Mouse (Mus musculus): ENCODE measurements at regions not wholly inside any gene's neighbourhood (a gene's known extent, or its start where the extent isn't known, plus 50 kb on each side); places are given as distances from the start of the nearest gene placed in this dataset.
A peak's percentile ranks its signal among the peaks of the same experiment; 100 is the strongest.
"Not testable (repeated sequence)": the region's sequence is repeated elsewhere in the genome, so short reads cannot be mapped to it uniquely, and the experiment has no call there.

DNA sequence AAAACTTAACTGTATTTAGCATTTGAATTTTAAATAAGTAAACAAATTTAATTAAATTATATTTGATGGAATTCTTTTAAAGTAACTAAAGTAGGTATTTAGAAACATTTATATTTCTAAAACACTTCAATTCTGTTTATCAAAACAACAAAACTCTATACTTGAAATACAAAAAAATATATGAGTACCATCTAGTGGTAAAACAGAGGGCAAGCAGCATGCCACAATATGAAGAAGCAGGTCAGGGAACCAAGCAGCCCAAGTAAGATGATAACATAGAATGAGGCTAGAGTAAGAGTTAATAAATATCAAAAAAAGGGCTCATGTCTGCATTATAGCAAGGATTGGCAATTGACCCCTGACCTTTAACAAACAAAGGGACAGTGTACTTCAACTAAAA, 639.7 kb downstream of the Cdh10 start:
- DNase-seq = no peak

DNA sequence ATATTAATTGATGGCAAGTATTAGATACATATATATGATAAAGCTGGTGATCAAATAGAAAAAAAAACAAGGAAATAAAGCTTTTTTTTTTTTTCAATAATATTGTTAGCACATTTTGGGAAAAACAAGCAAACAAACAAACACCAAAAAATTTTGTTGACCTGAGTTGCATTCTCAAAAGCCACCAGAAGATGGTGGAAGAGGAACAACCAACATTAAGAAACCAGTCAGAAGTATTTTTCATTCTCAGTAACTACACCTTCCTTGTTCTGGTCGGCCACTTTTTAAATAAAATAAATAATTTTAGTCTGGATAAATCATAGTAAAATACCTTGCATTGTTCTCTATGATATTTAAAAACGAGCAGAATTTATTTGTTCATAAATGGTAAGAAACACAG, 654.8 kb downstream of the Cdh10 start:
- DNase-seq = peak; percentile 40

DNA sequence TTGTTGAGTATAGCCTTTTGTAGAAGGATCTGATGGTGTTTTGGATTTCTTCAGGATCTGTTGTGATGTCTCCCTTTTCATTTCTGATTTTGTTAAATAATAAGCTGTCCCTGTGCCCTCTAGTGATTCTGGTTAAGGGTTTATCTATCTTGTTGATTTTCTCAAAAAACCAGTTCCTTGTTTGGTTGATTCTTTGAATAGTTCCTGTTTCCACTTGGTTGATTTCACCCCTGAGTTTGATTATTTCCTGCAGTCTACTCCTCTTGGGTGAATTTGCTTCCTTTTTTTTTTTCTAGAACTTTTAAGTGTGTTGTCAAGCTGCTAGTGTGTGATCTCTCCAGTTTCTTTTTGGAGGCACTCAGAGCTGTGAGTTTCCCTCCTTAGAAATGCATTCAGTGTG, 674.8 kb downstream of the Cdh10 start:
- not testable (repeated sequence) for DNase-seq

- no peak for DNase-seq
These were observed 700.6 kb downstream of the Cdh10 start for GRCm38 (mm10) chr15:19519377-19519776.

- DNase-seq = no peak
These were observed 721.9 kb downstream of the Cdh10 start for GRCm38 (mm10) chr15:19540676-19541075.

GRCm38 (mm10) chr15:19549757-19550156, 731.0 kb downstream of the Cdh10 start:
- DNase-seq = no peak

DNA sequence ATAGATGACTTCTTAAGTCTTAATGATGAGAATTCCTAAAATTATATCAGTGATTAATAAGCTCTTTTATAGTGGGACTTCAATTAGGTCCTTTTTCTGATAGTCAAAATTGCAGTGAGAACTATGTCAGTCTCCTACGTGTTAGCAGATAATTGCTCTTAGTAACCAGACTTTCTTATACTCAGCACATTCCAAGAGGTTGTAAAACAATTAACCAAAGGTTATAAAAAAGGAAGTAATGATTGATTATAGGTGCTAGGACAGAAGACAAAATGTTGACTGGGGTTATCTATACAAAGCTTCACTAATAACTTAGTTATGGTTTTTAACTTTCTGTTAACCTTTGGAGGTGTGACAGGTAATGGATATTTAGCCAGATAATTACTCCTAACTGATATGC, 766.0 kb downstream of the Cdh10 start:
- DNase-seq = no peak

DNA sequence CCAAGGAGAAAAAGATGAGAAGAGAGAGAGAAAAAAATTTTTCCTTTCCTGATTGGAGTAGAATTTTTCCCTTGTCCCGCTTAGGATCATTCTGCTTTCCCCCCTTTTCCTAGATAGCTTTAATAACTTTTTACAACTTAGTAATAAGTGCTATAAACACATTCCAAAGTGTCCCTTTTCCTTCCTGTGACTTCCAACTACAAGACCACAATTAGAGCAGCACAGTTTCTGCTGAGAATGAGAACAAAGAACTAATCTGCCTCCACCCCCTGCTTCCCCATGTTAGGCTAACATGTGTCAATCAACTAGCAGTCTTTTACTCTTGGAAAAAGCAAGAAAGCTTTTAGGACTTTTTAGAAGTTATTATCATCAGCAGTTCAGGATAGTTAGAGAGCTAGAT, 766.5 kb downstream of the Cdh10 start:
- DNase-seq = no peak

GRCm38 (mm10) chr15:19593746-19594145, 775.0 kb downstream of the Cdh10 start:
- no peak for DNase-seq

GRCm38 (mm10) chr15:19622367-19622766, 803.6 kb downstream of the Cdh10 start:
- not testable (repeated sequence) for DNase-seq

DNA sequence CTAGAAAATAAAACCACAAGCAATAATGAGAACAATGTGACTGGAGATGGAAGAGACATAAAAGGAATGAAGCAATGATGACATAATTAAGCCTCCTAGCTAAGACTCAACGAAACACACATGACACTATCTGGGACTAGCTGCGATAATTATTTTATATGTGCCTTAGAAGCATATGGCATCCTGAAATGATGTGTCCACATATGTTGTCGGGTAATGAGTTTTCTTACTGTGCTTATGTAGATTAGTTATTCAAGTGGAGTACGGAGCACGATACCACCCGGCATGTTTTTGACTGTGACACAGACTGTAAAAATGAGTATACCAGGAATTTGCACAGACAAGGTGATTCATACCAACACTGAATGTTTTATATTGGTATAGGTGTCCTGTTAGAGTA, 781.7 kb upstream of the Cdh12 start:
- no peak for DNase-seq

DNA sequence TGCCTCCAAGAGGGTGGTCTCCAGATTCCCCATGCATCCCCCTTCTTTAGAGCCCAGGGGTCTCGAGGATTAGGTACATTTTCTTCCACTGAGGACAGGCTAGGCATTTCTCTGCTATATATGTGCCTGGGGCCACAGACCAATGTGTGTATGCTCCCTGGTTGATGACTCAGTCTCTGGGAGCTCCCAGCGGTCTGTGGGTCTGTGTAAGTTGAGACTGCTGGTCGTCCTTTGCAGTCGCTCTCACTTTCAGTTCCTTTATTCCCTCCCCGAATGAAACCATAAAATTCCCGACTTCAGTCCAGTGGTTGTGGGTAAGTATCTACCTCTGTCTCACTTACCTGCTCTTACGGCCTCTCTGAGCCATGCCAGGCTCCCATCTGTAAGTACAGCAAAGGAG, 773.5 kb upstream of the Cdh12 start:
- DNase-seq = no peak

DNA sequence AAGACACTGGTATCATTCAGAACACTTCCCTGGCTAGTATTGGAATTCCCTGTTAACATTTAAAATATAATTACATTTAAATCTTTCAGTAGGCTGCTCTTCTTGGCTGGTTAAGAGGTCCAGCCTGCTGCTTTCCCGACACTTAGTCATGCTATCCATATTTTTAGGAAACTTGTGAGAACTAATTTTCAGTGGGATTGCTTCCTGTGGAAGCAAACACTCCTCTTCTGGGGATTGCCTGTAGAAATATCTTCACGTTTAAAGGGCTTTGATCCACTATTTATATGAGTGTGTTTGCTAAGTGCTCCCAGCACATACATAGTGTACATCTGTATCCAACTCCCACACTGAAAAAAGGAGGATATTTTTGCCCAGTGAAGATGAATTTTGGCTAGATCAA, 761.8 kb upstream of the Cdh12 start:
- DNase-seq = no peak

DNA sequence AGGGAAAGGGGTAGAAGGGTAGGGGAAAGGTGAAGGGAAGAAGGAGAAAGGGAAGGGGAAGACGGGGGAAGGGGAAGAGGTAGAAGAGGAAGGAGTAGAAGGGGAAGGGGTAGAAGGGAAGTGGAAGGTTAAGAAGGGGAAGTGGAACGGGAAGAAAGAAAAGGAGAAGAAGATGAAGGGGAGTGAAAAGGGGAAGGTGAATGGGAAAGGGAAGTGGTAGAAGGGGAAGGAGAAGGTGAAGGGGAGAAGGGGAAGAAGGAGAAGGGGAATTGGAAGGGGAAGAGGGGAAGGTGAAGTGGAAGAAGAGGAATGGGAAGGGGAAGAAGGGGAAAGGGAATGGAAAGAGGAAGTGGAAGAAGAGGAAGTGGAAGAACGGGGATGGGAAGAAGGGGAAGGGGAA, 737.3 kb upstream of the Cdh12 start:
- DNase-seq = no peak
